Mouse (Mus musculus) forebrain, postnatal 0 days (tissue): ENCODE data around the gene Mgmt. TPM values are rescaled to one million over a fixed set of nuclear protein-coding genes. Genes with fewer than 3 reads are reported as not detected.

Experiments
- ATAC-seq: fragments of 200-750 bp; cut with Nextera tagmentation; 2 replicates; pipeline ENCODE4 v1.8.0; 2017; ENCODE audit warnings: mild to moderate bottlenecking, moderate library complexity
- DNase-seq: peaks from one replicate; pipeline ENCODE4 v3.0.0-alpha.2; 2015
- H3K27ac ChIP-seq: fragments of 300-500 bp; sonication (generic); 2 replicates; pipeline ENCODE4 v1.5.1; 2014; ENCODE audit warnings: low read depth, mild to moderate bottlenecking, antibody characterized with exemption, low read length, moderate library complexity, mixed read lengths
- H3K27me3 ChIP-seq: fragments of 300-500 bp; sonication (generic); 2 replicates; pipeline ENCODE4 v1.6.1; 2014; ENCODE audit warnings: mild to moderate bottlenecking, low read length, mixed read lengths; ENCODE audit not compliant: insufficient read depth
- H3K36me3 ChIP-seq: fragments of 300-500 bp; sonication (generic); 2 replicates; pipeline ENCODE4 v1.6.1; 2014; ENCODE audit warnings: mild to moderate bottlenecking, moderate library complexity; ENCODE audit not compliant: insufficient read depth
- H3K4me1 ChIP-seq: fragments of 300-500 bp; sonication (generic); 2 replicates; pipeline ENCODE4 v1.6.1; 2014; ENCODE audit warnings: antibody characterized with exemption; ENCODE audit not compliant: insufficient read depth
- H3K4me2 ChIP-seq: fragments of 300-500 bp; sonication (generic); 2 replicates; pipeline ENCODE4 v1.6.1; 2014; ENCODE audit warnings: low read depth, mild to moderate bottlenecking, moderate library complexity
- H3K4me3 ChIP-seq: fragments of 300-500 bp; sonication (generic); 2 replicates; pipeline ENCODE4 v1.5.1; 2014; ENCODE audit warnings: low read depth, low read length, mixed read lengths
- H3K9ac ChIP-seq: fragments of 300-500 bp; sonication (generic); 2 replicates; pipeline ENCODE4 v1.6.1; 2014; ENCODE audit warnings: mild to moderate bottlenecking
- H3K9me3 ChIP-seq: fragments of 300-500 bp; sonication (generic); 2 replicates; pipeline ENCODE4 v1.6.1; 2016; ENCODE audit warnings: low read length
- CTCF ChIP-seq: sonication (generic); IDR thresholded peaks from 2 replicates; pipeline ENCODE4 v1.5.1; 2016; ENCODE audit warnings: antibody characterized with exemption, control low read depth, low read depth
- WGBS: fragments of 180-500 bp; shearing (Covaris S2); extraction: QIAGEN DNeasy Blood & Tissue Kit; methylation state at CpG from one replicate; pipeline ENCODE4 v1.1.7; 2014; 5-methylcytosine and 5-hydroxymethylcytosine counted together
- polyA plus RNA-seq: library from polyadenylated mRNA; unstranded; fragments of >200 nt; fragmentation: Nextera tagmentation; extraction: Ambion mirVana; gene quantifications from 2 replicates; pipeline ENCODE4 v1.2.1, GENCODE M21; 2015
- total RNA-seq: library from RNA; depleted of rRNA; stranded (reverse); fragments of >200 nt; gene quantifications from 2 replicates; pipeline ENCODE4 v1.2.3, GENCODE M21; 2014

Mgmt gene
- total and polyA plus RNA-seq, 2 experiments from 2014 or later: 0.29 to 1.2 TPM

GRCm38 (mm10) chr7:137046891-137047290, 152.5 kb downstream of the Mgmt start:
- H3K27ac ChIP-seq: no peak overlapping the region
- H3K9ac ChIP-seq: no peak overlapping the region
- TF ChIP-seq CTCF: no peak
- H3K9me3 ChIP-seq: peaks cover 2% of the 10 kb centered on the region; the same call in 1 of the 2 replicates
- no peaks in the 10 kb centered on the region for H3K27me3 ChIP-seq
- 89% methylated on average over 4 of the region's 4 CpGs for WGBS
- H3K4me3 ChIP-seq: no peak overlapping the region
- no peaks in the 10 kb centered on the region for H3K36me3 ChIP-seq
- H3K4me2 ChIP-seq: no peak overlapping the region
- no peaks in the 10 kb centered on the region for H3K4me1 ChIP-seq
- ATAC-seq (no peak), DNase-seq (no peak)

- H3K4me1 ChIP-seq: no peaks in the 10 kb centered on the region
- WGBS: 47% methylated on average over 8 of the region's 8 CpGs
- no peak overlapping the region for H3K9ac ChIP-seq
- no peak overlapping the region for H3K27ac ChIP-seq
- H3K4me3 ChIP-seq: no peak overlapping the region
- TF ChIP-seq CTCF: no peak
- peaks cover 3% of the 10 kb centered on the region; the same call in 1 of the 2 replicates for H3K9me3 ChIP-seq
- H3K27me3 ChIP-seq: no peaks in the 10 kb centered on the region
- H3K36me3 ChIP-seq: no peaks in the 10 kb centered on the region
- no peak for ATAC-seq
- DNase-seq: no peak
- no peak overlapping the region for H3K4me2 ChIP-seq
Observed at GRCm38 (mm10) chr7:137048086-137048922, 153.9 kb downstream of the Mgmt start.

DNA sequence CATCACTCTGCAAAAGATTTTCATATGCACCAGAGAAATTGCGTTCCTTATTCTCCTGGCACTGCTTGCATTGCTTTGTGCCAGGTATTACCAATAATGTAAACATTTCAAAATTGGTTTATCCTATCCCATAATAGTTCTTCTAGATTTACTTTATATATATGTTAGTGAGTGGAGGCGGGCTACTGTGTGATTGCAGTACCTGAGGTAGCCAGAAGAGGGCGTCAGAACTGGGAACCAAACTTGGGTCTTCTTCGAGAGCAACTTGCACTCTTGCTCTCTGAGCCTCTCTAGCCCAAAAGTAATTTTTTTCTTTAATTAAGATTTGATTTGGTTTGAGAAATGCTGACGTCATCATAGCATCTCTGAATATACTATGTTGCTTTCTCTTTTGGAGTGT, 159.9 kb downstream of the Mgmt start:
- DNase-seq (no peak), ATAC-seq (no peak)
- TF ChIP-seq CTCF: 0 out of 2 replicates have a peak, but pooled peaks have one; percentile 19
- Histone ChIP-seq H3K4me1 (no peaks in the 10 kb centered on the region), H3K9ac (no peak overlapping the region), H3K27me3 (no peaks in the 10 kb centered on the region), H3K9me3 (peaks cover 3% of the 10 kb centered on the region; the same call in 1 of the 2 replicates), H3K4me3 (no peak overlapping the region), H3K27ac (no peak overlapping the region), H3K36me3 (no peaks in the 10 kb centered on the region), H3K4me2 (no peak overlapping the region)
- 76% methylated on average over 5 of the region's 5 CpGs for WGBS

DNA sequence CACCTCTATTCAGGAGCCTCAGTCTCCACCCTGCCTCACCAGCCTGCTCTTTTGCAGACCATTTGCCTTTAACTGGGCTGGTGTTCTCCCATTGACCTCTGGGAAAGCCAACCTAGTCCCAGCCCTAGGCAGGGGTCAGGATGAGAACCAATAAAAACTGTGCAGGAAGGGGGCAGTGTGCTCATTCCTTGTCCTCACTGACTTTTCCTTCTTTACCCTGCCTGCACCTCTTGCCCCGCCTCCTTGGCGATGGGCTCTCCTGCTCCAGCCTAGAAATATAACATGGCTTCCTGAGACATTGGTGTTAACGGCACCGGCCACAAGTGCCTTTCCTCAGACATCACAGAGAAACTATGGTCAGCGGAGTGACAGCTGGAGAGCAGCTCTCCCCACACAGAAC, 161.7 kb downstream of the Mgmt start:
- no peak overlapping the region for H3K4me2 ChIP-seq
- no peaks in the 10 kb centered on the region for H3K36me3 ChIP-seq
- 68% methylated on average over 5 of the region's 5 CpGs for WGBS
- ATAC-seq (no peak), DNase-seq (no peak)
- no peak overlapping the region for H3K27ac ChIP-seq
- no peaks in the 10 kb centered on the region for H3K27me3 ChIP-seq
- H3K4me1 ChIP-seq: no peaks in the 10 kb centered on the region
- no peak overlapping the region for H3K9ac ChIP-seq
- H3K4me3 ChIP-seq: no peak overlapping the region
- peaks cover 3% of the 10 kb centered on the region; the same call in 1 of the 2 replicates for H3K9me3 ChIP-seq
- TF ChIP-seq CTCF: no peak

GRCm38 (mm10) chr7:137060488-137060887, 166.1 kb downstream of the Mgmt start:
- no peak for DNase-seq

GRCm38 (mm10) chr7:137061109-137061508, 166.7 kb downstream of the Mgmt start:
- H3K4me1 ChIP-seq: no peaks in the 10 kb centered on the region
- H3K36me3 ChIP-seq: no peaks in the 10 kb centered on the region
- no peak for ATAC-seq
- no peak for TF ChIP-seq CTCF
- WGBS: 95% methylated on average over 6 of the region's 6 CpGs
- H3K4me2 ChIP-seq: no peak overlapping the region
- no peak for DNase-seq
- H3K27me3 ChIP-seq: no peaks in the 10 kb centered on the region
- no peak overlapping the region for H3K9ac ChIP-seq
- no peak overlapping the region for H3K27ac ChIP-seq
- no peak overlapping the region for H3K4me3 ChIP-seq
- H3K9me3 ChIP-seq: no peaks in the 10 kb centered on the region

More at GRCm38 (mm10) chr7:137060488-137060887, 166.1 kb downstream of the Mgmt start:
- Histone ChIP-seq H3K36me3 (no peaks in the 10 kb centered on the region), H3K27me3 (no peaks in the 10 kb centered on the region), H3K27ac (no peak overlapping the region), H3K9ac (no peak overlapping the region), H3K9me3 (no peaks in the 10 kb centered on the region), H3K4me2 (no peak overlapping the region), H3K4me3 (no peak overlapping the region), H3K4me1 (no peaks in the 10 kb centered on the region)
- TF ChIP-seq CTCF: peak; percentile 43; the same call in 1 of the 2 replicates
- ATAC-seq: no peak
- WGBS: 44% methylated on average over 3 of the region's 3 CpGs

DNA sequence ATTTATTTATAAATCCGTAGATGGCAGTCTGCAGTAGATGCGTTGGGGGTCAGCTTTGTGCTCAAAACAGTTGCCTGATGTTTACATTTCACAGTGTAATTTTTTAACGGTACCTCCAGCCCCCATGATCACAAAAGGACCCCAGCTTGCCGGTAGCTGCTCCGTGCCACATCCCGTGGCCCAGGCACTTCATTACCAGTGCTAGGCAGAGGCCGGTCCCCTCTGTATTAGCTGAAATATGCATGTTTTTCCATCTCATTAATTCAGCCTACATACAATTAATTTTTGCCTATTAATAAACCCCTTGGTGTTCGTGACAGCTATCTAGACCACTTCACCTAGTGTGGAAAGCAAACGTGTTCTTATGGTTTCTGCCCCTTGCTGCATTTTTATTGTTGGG, 169.8 kb downstream of the Mgmt start:
- ATAC-seq (no peak), DNase-seq (no peak)
- H3K27ac ChIP-seq: no peak overlapping the region
- H3K4me2 ChIP-seq: no peak overlapping the region
- H3K36me3 ChIP-seq: no peaks in the 10 kb centered on the region
- WGBS: 69% methylated on average over 9 of the region's 9 CpGs
- no peaks in the 10 kb centered on the region for H3K27me3 ChIP-seq
- H3K4me3 ChIP-seq: no peak overlapping the region
- TF ChIP-seq CTCF: no peak
- H3K4me1 ChIP-seq: no peaks in the 10 kb centered on the region
- no peaks in the 10 kb centered on the region for H3K9me3 ChIP-seq
- H3K9ac ChIP-seq: no peak overlapping the region
